Mouse (Mus musculus): ENCODE measurements around the gene Uba6.

Gene Uba6

DNA sequence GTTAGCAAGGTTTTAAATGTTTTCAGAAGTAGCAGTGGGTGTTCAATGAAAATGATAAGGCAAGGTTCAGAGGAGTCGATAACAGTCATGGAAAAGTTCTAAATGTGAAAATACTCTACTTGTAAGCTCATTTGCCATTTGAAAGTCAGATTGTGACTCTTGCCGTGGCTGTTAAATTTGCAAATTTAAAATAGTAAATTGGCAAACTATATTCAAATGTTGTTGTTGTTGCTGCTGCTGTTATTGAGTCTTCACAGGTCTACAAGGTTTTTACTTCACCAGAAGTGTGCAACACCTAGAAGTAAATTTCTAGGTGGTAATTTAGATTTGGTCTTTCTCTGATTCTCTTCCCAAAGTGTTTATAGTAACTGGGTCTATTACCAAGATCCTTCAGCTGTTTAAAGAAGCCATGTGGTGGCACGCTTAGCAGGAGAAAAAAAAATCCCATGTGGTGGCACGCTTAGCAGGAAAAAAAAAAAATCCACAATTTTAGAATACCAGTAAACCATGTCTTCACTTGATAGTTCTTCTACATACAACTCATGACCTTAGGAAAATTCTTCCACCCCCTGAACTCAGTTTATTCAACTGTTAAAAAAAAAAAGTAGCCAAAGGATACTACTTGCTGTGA is 99.7 kb downstream of the Uba6 start:
- no peak for DNase-seq (ENCODE audit: low read depth, low spot score)

DNA sequence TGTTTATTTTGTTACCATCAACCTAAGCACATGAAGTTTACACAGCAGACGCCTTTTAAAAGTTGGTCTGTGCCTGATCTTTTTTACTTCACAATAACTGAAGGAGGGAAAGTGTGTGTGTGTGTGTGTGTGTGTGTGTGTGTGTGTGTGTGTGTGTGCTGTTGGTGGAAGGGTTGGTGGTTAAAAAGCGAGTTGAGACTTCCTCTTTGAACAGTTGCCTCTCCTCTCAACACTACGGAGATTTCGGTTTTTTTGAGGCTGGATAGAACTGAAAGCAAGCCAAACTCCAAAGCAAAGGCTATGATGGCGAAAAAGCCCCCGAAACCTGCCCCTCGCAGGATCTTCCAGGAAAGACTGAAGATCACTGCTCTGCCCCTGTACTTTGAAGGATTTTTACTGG is 101.1 kb downstream of the Uba6 start, which contains the start of gene Stap1:
Gene Stap1, plus strand, starts transcription at position 209 of the 400 bp plus-strand sequence.
- no peak for DNase-seq (ENCODE audit: low read depth, low spot score)

DNA sequence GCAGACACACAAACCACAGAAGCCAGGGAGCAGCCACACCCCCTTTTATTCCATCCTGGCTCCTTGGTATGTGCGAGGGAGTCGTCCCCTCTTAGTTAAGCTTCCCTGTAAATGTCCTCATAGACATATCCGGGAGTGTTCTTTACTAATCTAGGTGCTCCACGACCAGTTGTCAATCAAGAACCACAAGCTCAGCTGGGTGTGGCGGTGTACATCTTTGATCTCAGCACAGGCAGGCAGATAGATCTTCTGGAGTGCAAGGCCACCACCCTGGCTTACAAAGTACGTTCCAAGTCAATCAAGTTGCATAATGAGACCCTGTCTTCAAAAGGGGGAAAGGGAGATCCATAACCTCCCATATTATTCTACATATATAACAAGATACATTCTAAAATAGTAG is 103.5 kb downstream of the Uba6 start:
- no peak for DNase-seq (ENCODE audit: low read depth, low spot score)

DNA sequence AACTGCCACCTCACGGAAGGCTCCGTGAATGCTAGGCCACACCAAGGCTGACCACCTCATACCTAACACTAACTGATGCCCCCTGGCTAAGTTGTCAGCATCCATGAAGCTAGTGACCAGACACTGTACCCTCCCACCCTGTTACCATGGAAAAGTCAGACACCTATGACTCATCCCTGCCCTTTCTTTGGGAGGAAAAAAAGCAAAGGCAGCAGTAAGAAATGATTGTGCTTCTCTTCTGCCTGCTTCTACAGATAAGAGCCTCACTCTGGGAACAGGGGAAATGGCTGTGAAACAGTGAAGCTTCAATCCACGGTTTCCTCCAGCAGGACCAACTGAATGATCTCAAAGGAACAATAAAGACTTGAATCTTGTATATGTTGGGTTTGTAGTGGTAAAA is 104.2 kb downstream of the Uba6 start:
- DNase-seq (ENCODE audit: low read depth, low spot score), result no peak

DNA sequence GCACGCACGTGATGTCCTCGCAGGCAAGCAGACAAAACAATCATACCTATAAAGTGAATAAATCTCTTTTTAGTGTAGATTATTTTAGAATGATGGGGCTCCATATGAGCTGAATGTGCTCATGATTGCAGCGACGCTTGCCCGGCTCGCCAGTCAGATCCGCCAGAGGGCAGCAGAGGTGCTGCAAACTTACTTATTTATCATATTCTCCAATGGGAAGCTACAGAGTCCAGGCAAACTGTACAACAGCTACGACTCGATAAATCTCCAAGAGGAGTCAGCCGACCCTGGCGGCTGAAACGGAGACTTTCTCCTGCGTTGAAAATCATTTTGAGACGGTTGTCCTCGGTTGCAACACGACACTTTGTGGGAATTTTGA is 106.1 kb downstream of the Uba6 start:
- DNase-seq (ENCODE audit: low read depth, low spot score), result peak; percentile 91

DNA sequence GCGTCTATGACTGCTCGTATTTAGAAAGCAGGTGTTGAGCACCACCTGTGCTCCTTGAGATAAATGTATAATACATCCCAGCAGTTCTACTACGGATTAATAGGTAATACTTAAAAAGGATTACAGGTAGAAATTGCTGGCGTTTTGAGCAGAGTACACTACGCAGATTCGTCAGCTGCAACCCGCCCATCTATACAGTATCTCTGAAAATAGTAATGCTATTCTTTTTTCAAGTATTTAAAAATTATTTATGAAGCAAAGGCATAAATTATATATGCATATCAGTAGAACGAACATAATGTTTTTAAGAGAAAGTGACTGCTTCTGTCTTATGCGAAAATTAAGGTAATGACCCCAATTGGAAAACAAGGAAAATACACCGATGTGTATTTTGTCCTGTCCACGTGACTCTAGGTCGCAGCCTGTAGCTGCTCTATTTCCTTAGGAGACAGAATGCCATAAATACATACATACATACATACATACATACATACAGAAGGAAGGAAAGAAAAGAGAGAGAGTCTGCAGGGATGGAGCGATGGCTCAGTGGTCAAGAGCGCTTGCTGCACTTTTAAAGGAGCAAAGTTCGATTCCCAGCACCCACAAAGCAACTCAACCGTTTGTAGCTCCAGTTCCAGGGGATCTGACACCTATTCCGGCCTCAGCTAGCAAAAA is 106.6 kb downstream of the Uba6 start:
- DNase-seq (ENCODE audit: low read depth, low spot score), result peak; percentile 53

DNA sequence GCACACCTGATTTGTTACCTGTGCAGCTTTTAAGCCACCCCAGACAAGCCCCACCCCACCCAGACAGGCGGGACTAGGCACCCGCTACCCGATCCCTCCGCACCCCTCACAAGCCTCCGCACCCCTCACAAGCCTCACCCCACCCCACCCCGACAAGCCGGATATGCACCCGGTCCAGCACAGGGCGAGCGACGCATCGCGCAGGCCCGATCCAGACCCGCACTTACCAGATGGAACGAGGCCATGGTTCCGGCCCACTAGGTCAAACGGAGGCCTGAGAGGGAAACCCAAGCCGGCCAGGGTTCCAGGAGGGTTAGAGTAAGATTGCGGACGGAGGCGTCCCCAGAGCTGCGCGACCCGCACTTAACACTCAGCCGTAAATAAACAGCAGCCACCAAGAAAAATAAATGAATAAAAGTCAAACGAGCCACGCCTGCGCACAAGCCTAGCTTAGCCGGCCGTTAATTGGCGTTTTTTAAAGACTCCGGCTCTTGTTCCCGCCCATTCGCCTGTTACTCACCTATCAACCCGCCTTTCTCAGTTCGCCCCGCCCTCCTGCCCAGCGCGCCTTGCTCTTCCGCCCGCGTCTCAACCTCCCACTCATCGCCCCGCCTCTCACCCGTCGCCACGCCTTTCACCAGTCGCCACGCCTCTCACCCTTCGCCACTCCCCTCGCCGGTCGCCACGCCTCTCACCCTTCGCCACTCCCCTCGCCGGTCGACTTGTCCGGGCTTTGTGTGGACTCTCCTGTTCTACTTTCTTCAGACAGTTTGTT is 107.3 kb downstream of the Uba6 start, which contains the start of gene Cenpc1:
Gene Cenpc1, minus strand, starts transcription at position 483 of the 775 bp plus-strand sequence.
- peak; percentile 96 for DNase-seq (ENCODE audit: low read depth, low spot score)

DNA sequence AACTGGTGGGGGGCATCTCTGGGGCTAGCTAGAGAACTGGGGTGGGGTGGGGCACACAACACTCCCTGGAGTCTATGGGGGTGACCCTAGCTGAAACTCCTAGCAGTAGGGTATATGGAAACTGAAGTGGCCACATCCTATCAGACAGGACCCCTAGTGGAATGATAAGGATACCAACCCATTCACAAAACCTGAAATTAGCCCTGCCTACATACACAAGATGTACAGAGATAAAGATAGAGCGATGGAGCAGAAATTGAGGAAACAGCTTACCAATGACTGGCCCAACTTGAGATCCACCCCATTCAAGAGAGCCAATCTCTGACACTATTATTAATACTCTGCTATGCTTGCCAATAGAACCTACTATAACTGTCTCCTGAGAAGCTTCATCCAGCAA is 109.1 kb downstream of the Uba6 start:
- DNase-seq (ENCODE audit: low read depth, low spot score), result no peak

All from forelimb bud, embryonic 11.5 days (tissue).